Mouse (Mus musculus) erythroblast, embryonic 14.5 days (primary cell): ENCODE measurements around the gene Zfp663.

ENCODE experiments used
- GATA1 ChIP-seq: IDR thresholded peaks from 2 replicates; pipeline ENCODE4 v1.6.1; 2012; ENCODE audit warnings: low read length, inconsistent platforms, mixed read lengths
- TAL1 ChIP-seq: IDR thresholded peaks from 3 replicates; pipeline ENCODE4 v1.6.1; 2012; ENCODE audit warnings: low read length, inconsistent platforms, mixed read lengths

DNA sequence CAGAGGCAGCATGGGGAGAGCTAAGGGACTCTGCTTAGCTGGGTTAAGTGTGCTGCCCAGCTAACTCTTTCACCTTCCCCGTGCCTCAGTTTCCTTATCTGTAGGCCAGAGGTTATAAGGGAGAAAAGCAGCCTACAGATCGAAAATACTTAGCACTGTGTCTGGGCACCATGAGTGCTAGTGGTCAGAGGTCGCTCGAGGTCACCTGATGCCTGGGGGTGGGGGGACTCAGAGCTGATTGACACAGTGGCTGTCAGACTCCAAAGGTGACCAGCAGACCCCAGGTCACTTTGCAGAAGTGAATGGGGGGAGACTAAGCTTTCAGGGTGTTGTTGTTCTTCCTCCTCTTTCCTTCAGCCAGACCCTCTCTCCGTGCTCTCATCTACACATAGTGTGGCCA lies 45.8 kb upstream of the Zfp663 start:
- TF ChIP-seq GATA1 = no peak
- no peak for TF ChIP-seq TAL1
